Mouse (Mus musculus): ENCODE results near the gene Bora. TPM values are rescaled to one million over a fixed set of nuclear protein-coding genes. Genes with fewer than 3 reads are reported as not detected.
"Not testable (repeated sequence)": the region's sequence is repeated elsewhere in the genome, so short reads cannot be mapped to it uniquely, and the experiment has no call there.

Gene Bora
- 47.0 and 48.5 TPM in 2 replicates for polyA plus RNA-seq (2016; fragmentation: Nextera tagmentation; extraction: Ambion mirVana)

GRCm38 (mm10) chr14:99046031-99046781 lies at the start of gene Bora, which contains the start of gene Mzt1:
Gene Bora (plus strand): TSS chr14:99046222.
Gene Mzt1 (minus strand): TSS chr14:99046134.
- Histone ChIP-seq H3K4me1 (replicated peaks) (peaks cover 38% of the 10 kb centered on the region), H3K4me3 (peak within 1 kb of the TSS; percentile 89), H3K36me3 (peaks cover 11% of the 10 kb centered on the region), H3K9me3 (replicated peaks) (no peaks in the 10 kb centered on the region), H3K27ac (ENCODE audit: poor library complexity, severe bottlenecking) (peak within 1 kb of the TSS; percentile 94), H3K4me2 (peak within 1 kb of the TSS; percentile 84), H3K27me3 (replicated peaks) (no peaks in the 10 kb centered on the region), H3K9ac (peak within 1 kb of the TSS; percentile 95)
- WGBS, result under 1% methylated on average over 79 of the region's 81 CpGs
- peak; percentile 96 for ATAC-seq (ENCODE audit: insufficient number of reproducible peaks, low FRiP score)

GRCm38 (mm10) chr14:99010224-99010919 lies 35.6 kb upstream of the Bora start:
- peak; percentile 66; the same call in 1 of the 2 replicates for ATAC-seq (ENCODE audit: insufficient number of reproducible peaks, low FRiP score)
- no peaks in the 10 kb centered on the region; the same call in 1 of the 2 replicates for H3K9me3 ChIP-seq (replicated peaks)
- WGBS, result 19% methylated on average over 8 of the region's 8 CpGs
- no peaks in the 10 kb centered on the region for H3K36me3 ChIP-seq
- peak overlapping the region; percentile 97 for H3K27ac ChIP-seq (ENCODE audit: poor library complexity, severe bottlenecking)
- no peaks in the 10 kb centered on the region for H3K27me3 ChIP-seq (replicated peaks)
- peaks cover 9% of the 10 kb centered on the region for H3K4me1 ChIP-seq (replicated peaks)
- peak overlapping the region; percentile 41 for H3K4me2 ChIP-seq
- peak overlapping the region; percentile 47 for H3K9ac ChIP-seq
- no peak overlapping the region for H3K4me3 ChIP-seq

GRCm38 (mm10) chr14:99010920-99011313 lies 35.1 kb upstream of the Bora start:
- Histone ChIP-seq H3K4me1 (replicated peaks) (peaks cover 9% of the 10 kb centered on the region), H3K36me3 (no peaks in the 10 kb centered on the region), H3K27me3 (replicated peaks) (no peaks in the 10 kb centered on the region), H3K4me2 (no peak overlapping the region), H3K9ac (no peak overlapping the region), H3K27ac (ENCODE audit: poor library complexity, severe bottlenecking) (peak overlapping the region; percentile 97), H3K9me3 (replicated peaks) (no peaks in the 10 kb centered on the region; the same call in 1 of the 2 replicates), H3K4me3 (no peak overlapping the region)
- WGBS, result 0% methylated on average over 2 of the region's 2 CpGs
- ATAC-seq (ENCODE audit: insufficient number of reproducible peaks, low FRiP score), result peak; percentile 71; the same call in 1 of the 2 replicates

DNA sequence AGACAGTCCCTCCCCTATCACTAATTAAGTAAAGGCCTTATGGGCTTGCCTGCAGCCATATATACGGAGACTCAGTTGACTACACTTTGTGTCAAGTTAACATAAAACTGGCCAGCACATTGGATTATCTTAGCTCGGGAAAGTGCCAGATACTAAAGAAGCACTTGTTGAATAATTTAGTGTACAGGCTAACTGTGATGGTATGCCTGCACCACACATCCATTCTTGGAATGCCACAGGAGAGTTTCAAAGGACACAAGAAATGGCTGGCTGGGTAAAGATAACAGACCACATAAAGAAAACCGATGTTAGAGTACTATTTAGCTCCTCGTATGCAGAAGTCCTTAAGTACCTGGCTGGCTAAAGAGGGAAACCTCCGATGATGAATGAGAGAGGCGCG lies 27.3 kb upstream of the Bora start:
- ATAC-seq (ENCODE audit: insufficient number of reproducible peaks, low FRiP score), result peak; percentile 54
- peak overlapping the region; percentile 70 for H3K27ac ChIP-seq (ENCODE audit: poor library complexity, severe bottlenecking)
- 14% methylated on average over 7 of the region's 7 CpGs for WGBS
- H3K9ac ChIP-seq, result no peak overlapping the region
- H3K4me3 ChIP-seq, result peak overlapping the region; percentile 25
- H3K27me3 ChIP-seq (replicated peaks), result no peaks in the 10 kb centered on the region
- H3K36me3 ChIP-seq, result no peaks in the 10 kb centered on the region
- peak overlapping the region; percentile 60 for H3K4me2 ChIP-seq
- peaks cover 24% of the 10 kb centered on the region for H3K4me1 ChIP-seq (replicated peaks)
- H3K9me3 ChIP-seq (replicated peaks), result no peaks in the 10 kb centered on the region; the same call in 1 of the 2 replicates

- WGBS, result 12% methylated on average over 10 of the region's 10 CpGs
- Histone ChIP-seq H3K4me2 (peak overlapping the region; percentile 60), H3K27me3 (replicated peaks) (no peaks in the 10 kb centered on the region), H3K4me3 (peak overlapping the region; percentile 25), H3K36me3 (no peaks in the 10 kb centered on the region), H3K27ac (ENCODE audit: poor library complexity, severe bottlenecking) (peak overlapping the region; percentile 70), H3K9me3 (replicated peaks) (no peaks in the 10 kb centered on the region), H3K9ac (no peak overlapping the region), H3K4me1 (replicated peaks) (peaks cover 24% of the 10 kb centered on the region)
- peak; percentile 88 for ATAC-seq (ENCODE audit: insufficient number of reproducible peaks, low FRiP score)
Measured at GRCm38 (mm10) chr14:99019136-99019808, 26.8 kb upstream of the Bora start.

- no peaks in the 10 kb centered on the region for H3K36me3 ChIP-seq
- 38% methylated on average over 12 of the region's 12 CpGs for WGBS
- no peaks in the 10 kb centered on the region for H3K27me3 ChIP-seq (replicated peaks)
- peaks cover 24% of the 10 kb centered on the region for H3K4me1 ChIP-seq (replicated peaks)
- ATAC-seq (ENCODE audit: insufficient number of reproducible peaks, low FRiP score), result no peak
- H3K27ac ChIP-seq (ENCODE audit: poor library complexity, severe bottlenecking), result no peak overlapping the region
- H3K4me2 ChIP-seq, result peak overlapping the region; percentile 65
- H3K9me3 ChIP-seq (replicated peaks), result peaks cover 6% of the 10 kb centered on the region; the same call in 1 of the 2 replicates
- H3K4me3 ChIP-seq, result peak overlapping the region; percentile 34
- H3K9ac ChIP-seq, result no peak overlapping the region
Measured at GRCm38 (mm10) chr14:99022346-99023086, 23.5 kb upstream of the Bora start.

GRCm38 (mm10) chr14:99029987-99030386 lies 16.0 kb upstream of the Bora start:
- Histone ChIP-seq H3K27ac (ENCODE audit: poor library complexity, severe bottlenecking) (no peak overlapping the region), H3K4me2 (no peak overlapping the region), H3K9ac (no peak overlapping the region), H3K27me3 (replicated peaks) (no peaks in the 10 kb centered on the region), H3K9me3 (replicated peaks) (peaks cover 6% of the 10 kb centered on the region; the same call in 1 of the 2 replicates), H3K4me1 (replicated peaks) (peaks cover 7% of the 10 kb centered on the region), H3K4me3 (no peak overlapping the region), H3K36me3 (peaks cover 22% of the 10 kb centered on the region)
- WGBS, result 56% methylated on average over 5 of the region's 5 CpGs
- ATAC-seq (ENCODE audit: insufficient number of reproducible peaks, low FRiP score), result no peak

DNA sequence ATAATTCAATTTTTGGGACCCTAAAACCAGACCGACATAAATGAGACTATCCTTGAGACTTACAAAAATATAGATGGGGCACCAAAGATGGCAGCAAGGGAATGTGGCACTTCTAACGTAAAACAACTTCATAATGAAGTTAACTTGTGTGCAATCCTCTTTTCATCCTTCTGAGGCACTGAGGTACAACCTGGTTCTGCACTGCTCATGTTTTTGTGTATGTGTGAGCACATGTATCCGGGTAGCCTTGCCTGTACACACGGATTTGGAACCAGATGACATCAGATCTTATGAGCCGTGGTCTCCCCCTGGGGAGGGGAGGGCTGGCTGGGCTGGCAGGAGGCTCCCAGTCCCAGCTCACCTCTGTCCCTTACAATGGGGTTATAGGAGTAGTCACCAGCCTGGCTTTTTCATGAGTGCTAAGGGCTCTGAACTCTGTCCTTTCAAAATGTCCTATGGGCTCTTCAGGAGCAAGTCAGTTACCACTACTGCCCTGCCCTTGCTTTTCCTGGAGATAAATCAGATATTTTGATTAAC lies 14.6 kb upstream of the Bora start:
- Histone ChIP-seq H3K4me1 (replicated peaks) (peaks cover 7% of the 10 kb centered on the region), H3K36me3 (peaks cover 27% of the 10 kb centered on the region), H3K27ac (ENCODE audit: poor library complexity, severe bottlenecking) (no peak overlapping the region), H3K9me3 (replicated peaks) (peaks cover 5% of the 10 kb centered on the region; the same call in 1 of the 2 replicates), H3K4me3 (no peak overlapping the region), H3K4me2 (no peak overlapping the region), H3K9ac (no peak overlapping the region), H3K27me3 (replicated peaks) (no peaks in the 10 kb centered on the region)
- ATAC-seq (ENCODE audit: insufficient number of reproducible peaks, low FRiP score), result no peak
- WGBS, result 84% methylated on average over 5 of the region's 5 CpGs

GRCm38 (mm10) chr14:99032596-99032995 lies 13.4 kb upstream of the Bora start:
- Histone ChIP-seq H3K4me1 (replicated peaks) (peaks cover 7% of the 10 kb centered on the region), H3K27ac (ENCODE audit: poor library complexity, severe bottlenecking) (no peak overlapping the region), H3K36me3 (peaks cover 31% of the 10 kb centered on the region), H3K9me3 (replicated peaks) (no peaks in the 10 kb centered on the region), H3K4me2 (no peak overlapping the region), H3K4me3 (no peak overlapping the region), H3K27me3 (replicated peaks) (no peaks in the 10 kb centered on the region), H3K9ac (no peak overlapping the region)
- ATAC-seq (ENCODE audit: insufficient number of reproducible peaks, low FRiP score), result no peak
- 85% methylated on average over 5 of the region's 5 CpGs for WGBS

- not testable (repeated sequence) for H3K9ac ChIP-seq; ATAC-seq (ENCODE audit: insufficient number of reproducible peaks, low FRiP score); H3K27me3 ChIP-seq (replicated peaks); H3K4me2 ChIP-seq; H3K4me1 ChIP-seq (replicated peaks); H3K9me3 ChIP-seq (replicated peaks); H3K4me3 ChIP-seq; H3K27ac ChIP-seq (ENCODE audit: poor library complexity, severe bottlenecking)
- 89% methylated on average over 8 of the region's 8 CpGs for WGBS
- peaks cover 49% of the 10 kb centered on the region for H3K36me3 ChIP-seq
Measured at GRCm38 (mm10) chr14:99034851-99035250, 11.2 kb upstream of the Bora start.
